Mouse (Mus musculus) spleen, postnatal 4 days (tissue): Measurements from ENCODE around the gene Tubd1.

ENCODE experiments used
- DNase-seq, 2 experiments: peaks; one replicate each; pipeline ENCODE4 v3.0.0; 2022; ENCODE audit warnings: low spot score in 2 of 2

The Tubd1 gene

DNA sequence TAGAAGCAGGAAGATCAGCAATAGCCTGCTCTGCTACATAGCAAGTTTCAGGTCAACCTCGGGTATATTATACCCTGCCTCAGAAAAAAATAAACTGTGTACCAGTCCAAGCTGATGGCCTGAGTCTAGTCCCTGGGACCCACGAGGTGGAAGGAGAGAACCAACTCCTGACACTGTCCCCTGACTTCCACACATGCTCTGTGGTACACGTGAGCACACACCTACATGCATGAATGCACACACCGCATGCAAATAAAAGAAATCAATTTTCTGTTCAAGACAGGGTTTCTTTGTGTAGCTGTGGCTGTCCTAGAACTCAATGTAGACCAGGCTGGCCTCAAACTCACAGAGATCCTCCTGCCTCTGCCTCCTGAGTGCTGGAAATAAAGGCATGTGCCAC lies 13.5 kb downstream of the Tubd1 start:
- no peak for DNase-seq

DNA sequence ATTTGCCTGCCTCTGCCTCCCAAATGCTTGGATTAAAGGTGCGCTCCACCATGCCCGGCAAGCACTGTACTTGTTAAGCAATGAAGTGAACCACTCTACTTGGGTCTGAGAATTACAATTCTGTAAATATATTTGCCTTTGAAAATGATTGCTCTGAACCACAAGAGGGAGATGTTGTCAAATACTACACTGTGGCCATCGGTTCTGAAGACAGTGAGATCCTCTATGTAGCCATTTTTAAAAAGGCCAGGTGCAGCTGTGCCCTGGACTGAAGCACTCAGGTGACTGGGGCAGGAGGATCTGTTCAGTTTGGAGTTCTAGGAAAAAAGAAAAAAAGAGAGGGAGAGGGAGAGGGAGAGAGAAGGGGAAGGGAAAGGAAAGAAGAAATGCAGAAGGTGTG lies 23.6 kb downstream of the Tubd1 start:
- no peak for DNase-seq

DNA sequence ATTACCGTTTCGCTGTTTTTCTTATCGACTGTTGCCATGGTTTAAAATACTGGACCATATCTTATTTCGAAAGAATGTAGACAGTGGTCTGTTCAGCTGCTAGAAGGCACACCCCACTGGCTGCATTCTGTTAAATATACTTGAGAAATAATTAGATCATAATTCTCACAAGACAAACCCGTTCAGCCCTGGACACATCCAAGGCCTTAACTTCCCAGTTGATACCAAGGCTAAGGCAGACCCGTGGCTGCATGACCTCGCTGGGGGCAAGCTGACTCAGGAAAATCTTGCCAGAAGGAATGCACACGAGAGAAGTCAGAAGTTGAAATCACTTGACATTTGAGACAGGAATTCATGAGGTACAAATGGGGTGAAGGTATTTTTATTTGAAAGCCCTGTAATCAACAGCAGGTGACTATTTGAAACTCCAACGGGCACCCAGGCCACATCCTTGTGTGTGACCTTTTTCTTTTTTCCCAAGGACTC lies 25.5 kb downstream of the Tubd1 start:
- DNase-seq: no peak

DNA sequence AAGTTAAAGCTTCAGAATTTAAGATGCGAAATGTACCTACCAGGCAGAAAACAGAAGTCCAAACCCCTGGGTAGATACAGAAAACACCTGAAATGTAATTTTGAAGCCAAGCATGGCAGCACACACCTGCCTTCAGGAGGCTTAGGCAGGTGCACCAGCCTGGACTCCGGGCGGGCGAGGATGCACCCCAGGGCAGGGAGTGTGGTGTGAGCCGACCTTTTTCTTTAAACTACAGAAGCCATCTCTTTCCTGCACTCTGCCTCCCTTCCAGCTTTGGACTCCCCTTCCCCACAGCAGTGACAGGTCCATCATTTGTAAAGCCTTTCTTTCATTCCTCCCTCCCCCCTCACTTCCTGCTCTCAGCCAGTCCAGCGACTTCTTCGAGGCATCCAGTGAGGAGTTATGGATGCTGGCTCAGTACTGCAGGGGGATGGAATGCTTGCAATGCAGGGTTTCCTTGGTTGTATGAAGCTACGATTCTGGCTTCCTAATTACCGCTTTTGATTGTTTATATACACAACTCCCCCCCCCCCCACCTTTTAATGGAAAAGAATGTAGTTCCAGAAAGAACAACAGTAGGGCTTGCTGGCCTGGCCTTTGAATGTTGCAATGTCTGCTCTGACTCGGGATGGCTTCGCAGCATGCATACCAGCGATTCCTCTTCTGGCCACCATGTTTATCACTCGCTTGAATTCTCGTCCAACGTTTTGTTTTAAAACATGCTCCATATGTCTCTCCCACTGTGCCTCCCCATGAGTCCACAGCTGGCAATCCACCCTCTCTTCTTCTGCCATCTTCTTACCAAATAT lies 26.5 kb downstream of the Tubd1 start:
- DNase-seq: no peak

DNA sequence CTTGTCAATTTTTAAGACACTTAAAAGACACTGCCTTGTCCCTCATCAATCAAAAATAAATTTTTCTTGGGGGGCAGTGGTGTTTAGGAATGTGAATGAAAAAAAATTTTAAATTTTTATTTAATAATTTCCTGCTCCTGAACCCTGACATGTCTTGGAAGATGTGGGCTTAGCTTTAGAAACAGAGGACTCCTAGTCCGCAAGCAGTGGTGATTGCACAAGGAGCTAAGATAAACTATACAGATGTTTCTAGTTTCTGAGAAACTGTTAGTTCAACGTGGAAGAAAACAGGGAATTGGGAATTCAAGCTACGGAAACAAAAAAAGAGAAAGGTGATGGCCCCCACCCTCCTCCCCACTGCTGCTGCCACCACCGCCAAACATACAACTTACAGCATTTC lies 27.1 kb downstream of the Tubd1 start:
- no peak for DNase-seq

DNA sequence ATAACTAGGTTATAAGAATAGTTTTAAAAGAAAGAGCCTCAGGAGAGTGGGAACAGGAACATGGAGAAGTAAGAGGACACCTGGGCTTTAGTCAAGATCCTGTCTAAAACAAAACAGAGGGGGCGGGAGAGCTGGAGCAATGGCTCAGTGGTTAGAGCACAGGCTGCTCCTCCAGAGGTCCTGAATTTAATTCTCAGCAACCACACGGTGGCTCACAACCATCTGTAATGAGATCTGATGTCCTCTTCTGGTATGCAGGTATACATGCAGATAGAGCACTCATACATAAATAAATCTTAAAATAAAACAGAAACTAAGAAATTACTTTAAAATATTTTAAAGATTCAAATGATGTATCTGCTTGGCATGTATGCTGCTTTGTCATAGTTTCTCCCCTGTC lies 27.8 kb downstream of the Tubd1 start:
- DNase-seq: no peak

DNA sequence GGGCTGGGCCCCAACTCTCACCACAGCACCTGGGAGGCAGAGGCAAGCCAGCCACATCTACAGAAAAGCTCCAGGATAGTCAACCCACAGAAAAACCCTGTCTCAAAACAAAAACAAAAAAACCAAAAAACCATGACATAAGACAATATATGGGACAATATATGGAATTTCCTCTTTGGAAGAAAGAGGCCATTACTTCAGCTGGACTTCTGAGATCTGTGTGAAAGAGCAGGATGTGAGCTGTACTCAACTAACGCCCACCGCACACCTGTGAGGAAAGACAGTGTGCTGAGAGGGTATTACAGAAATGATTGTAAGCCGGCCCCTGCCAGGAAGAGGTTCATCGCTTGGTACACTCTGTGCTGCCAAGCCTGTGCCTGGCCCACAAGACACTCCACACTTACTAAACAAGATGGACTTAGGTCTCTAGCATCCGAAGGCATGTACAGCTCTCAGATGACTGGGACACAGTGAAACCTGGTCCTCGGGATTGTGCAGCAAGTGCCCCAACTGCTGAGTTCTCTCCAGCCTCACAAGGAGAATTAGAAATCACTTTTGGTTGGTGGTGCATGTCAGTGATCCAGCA lies 28.9 kb downstream of the Tubd1 start:
- DNase-seq: no peak

DNA sequence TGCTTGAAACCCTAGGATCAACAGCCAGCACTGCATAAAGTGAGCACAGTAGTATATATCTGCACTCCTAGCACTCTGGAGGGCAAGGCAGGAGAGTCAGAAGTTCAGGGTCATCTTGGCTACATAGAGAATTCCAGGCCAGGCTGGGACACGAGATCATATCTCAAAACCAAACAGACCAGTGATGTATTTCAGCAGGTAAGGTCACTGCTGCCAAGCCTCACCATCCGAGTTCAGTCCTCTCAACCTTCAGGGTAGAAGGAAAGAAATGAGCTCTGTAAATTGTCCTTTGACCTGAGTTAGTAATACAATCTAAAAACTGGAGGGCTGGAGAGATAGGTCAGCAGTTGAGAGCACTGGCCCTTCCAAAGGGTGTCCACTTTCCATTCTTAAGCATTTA lies 29.6 kb downstream of the Tubd1 start:
- no peak for DNase-seq

DNA sequence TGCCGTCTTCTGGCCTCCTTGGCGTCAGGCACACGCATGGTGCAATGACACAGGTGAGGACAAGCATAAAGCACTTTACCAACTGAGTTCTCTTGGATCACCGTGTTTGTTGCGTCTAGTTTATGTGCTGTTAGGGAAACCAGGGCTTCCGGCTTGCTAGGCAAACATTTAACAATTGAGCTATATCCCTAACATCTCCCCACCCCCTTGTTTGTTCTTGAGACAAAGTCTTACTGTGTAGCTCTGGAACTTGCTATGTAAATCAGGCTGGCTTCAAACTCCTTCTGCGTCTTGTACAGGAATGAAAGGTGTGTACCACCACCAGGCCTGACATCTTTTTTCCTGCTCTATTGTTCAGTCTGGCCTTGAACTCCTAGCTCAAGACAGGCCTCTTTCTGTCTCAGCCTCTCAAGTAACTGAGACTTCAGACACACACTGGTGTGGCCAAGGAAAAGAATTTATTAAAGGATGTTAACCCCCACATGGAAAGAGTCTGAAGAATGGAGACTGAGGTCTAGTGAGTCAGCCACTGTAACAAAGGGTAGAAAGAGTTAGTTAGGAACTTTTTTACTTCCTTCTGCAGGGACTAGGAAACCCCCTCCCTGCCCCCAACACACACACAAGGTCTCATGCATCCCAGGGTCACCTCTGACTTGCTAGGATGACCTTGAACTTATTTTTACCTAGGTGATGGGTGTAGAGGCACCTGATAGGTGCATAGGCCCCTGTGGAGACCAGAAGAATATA lies 31.0 kb downstream of the Tubd1 start:
- no peak for DNase-seq

DNA sequence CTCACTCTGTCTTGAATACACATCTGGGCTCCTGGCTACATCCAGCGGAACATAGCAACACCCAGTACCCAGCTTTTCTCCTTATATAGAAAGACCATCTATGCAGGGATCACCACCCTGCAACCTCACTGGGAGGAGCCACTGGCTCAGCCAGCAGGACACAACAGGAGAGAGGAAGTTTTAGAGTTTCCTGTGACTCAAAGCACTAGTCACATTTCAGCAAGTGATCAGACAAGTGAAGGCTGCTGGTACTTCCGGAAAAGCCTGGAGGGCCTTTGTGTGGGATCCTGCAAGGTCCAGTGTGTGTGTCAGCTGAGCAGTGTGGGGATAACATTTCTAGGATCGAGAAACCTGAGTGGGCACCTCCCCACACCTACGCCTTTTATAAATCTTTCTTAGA lies 32.4 kb downstream of the Tubd1 start:
- no peak for DNase-seq

DNA sequence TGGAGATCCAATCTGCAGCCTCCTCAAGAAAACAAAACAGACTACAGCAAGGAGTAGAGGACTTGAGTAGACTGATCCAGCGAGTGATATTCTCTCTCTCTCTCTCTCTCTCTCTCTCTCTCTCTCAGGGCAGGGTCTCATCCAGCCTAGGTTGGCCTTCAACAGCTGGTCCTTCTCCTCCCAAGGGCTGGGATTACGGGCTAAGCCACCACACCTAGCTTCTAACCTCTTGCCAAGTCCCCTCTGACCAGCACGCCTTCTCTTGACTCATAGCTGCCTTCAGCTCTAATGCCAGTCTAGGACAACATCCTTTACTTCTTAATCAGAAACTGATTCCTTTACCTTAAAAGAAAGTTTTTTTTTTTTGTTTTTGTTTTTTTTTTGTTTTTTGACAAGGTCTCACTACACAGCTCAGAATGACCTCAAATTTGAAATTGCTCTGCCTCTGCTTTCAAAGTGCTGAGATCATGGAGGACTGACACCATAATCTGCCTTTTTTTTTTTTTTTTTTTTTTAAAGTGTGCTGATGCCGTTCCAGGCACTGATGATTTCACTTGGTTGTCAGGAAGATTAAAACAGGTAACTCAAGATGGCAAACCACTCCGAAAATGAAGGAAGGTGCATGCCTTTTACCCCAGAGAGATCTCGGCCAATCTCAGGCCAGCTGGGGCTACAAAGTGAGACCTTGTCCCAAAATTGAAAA lies 33.5 kb downstream of the Tubd1 start:
- no peak for DNase-seq

DNA sequence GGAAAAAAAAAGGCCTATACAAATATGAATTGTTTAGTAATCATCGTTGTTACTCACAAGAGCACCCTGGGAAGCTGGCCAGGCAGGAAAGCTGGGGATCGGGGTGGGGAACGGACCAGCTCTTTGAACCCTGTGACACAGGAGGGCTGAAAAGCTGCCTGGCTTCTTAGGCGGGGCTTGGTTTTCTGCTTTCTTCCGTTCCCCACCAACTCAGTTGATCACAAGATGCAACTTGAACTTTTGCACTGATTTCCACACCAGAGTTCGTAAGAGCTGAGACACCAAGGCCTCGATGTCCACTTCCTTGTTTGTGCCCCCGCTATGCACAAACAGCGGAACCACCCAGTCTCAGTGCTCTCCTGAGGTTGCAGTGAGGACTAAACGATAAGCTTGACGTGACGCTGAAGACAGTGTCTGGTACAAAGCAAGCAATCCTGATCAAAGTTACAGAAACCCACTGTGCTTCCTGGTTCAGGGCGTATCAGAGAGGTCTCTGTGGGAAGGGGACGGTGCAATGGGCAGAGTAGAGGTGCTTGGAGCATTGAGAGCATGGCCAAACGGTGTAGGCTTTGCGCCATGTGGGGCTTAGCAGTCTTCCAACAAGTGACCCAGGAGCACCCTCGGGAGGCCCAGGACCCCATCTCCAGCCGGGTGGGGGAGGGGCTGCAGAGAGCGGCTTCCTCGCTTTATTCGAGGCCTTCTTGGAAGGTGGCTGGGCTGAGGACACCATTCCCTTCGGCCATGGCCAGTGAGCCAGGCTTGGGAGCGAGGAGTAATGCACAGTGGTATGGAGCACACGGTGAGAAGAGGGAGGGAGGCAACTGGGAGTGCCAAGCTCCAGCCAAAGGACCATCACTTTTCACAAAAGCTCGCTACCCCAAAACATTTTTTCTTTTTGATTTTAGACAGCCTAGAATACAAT lies 34.3 kb downstream of the Tubd1 start:
- peak; percentile 44 to 72 for DNase-seq

DNA sequence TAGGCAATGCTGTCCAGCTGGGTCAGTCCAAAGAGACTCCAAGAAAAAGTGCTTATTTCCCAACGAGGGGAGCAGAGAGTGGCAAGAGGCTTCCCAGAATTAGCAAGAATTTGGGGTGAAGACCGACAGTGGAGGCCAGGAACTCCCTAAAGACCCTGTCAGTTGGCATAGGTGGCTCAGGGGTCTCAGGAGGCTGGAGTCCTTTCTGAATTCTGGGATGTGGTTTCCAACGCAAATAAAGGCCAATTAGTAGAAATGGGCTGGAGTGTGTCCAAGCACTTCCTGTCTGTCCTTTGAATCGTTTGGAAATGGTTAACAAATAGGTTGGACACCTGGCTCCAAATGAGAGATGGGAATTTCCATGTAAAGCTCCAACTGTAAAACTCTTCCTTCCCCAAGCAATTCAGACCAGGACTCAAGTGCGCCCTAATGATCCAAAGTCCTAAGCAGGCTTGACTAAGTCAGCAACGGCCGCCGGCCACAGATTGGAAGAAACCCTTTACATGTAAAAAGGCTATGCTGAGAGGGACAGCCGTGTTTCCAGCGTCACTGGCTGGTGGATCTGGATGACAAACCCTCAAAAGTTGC lies 35.0 kb downstream of the Tubd1 start:
- no peak for DNase-seq

DNA sequence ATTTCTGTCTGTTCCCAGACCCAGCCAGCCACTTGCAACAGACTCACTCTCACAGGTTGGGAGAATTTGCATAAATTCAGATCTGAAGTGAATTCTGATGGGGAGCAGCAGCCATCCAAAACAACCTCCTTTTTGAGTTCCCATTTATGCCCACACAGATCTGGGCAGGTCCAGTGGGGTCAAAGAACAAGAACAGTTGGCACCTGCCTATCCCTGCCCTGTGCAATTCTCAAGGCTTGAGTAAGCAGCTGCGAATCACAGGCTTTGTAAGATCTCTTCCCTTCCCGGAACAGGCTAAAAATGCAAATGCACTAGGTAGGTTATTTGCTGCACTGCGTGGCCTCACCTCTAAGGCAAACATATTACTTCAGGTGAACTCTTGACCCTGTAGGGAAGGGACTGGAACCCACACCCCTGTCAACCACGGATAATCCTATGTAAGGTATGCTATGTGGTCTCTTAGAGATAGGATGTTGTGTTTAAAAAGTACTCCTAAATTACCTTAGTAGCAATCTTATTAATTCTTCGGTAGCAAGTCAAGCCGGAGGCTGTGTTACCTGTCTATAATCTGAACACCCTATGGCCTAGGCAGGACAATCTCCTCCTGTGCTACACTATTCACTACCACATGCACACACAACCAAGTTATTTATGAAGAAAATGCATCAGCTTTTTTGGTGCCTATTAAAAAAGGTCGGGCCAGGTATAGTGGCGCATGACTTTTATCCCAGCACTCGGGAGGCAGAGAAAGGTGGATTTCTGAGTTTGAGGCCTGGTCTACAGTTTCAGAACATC lies 35.7 kb downstream of the Tubd1 start:
- DNase-seq: no peak

DNA sequence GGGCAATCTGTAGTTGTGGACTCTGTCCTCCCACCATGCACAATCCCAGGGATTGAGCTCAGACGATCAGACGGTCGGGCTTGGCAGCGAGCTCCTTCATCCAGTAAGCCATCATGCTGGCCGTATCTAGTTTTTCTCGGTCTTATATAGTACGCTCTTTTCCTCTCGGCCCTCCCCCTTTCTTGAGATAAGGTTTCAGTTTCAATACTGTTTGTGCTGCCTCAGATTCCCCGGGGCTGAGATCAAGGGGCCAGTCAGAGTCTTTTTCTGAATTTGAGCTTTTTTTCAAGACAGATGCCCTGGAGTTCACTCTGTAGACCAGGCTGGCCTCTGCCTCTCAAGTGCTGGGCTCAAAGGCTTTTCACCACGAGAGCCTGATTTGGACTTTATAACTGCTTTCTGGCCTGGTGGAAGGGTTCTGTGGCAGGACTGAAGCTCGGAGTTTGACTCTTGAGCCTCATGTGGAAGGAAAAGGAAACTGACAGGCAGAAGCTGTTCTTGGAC lies 36.5 kb downstream of the Tubd1 start:
- DNase-seq: peak; percentile 43 to 68

DNA sequence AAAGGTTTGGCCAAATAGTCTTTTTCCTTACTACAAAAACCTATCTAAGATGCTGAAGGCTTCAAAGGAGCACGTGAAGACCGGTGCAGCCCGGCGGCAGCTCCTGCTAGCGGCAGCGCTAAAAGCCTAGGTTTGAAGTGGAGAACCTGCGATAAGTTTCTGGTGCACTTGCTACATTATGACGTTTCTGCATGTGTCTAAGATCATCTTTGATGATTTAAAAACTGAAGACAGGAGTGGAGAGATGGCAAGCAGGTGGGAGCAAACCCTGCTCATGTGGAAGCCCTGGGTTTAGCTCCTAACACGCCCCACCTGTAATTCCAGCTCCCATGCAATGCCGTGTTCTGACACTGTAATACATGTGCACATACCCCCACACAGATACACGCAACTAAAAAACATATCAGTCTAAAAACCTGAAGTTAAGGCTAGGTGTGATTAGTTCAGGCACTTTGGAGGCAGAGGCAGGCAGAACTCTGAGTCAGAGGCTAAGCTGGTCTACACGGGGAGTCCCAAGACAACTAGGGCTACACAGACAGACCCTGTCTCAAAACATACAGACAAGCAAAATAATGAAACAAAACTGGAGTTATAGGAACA lies 37.3 kb downstream of the Tubd1 start:
- no peak for DNase-seq

DNA sequence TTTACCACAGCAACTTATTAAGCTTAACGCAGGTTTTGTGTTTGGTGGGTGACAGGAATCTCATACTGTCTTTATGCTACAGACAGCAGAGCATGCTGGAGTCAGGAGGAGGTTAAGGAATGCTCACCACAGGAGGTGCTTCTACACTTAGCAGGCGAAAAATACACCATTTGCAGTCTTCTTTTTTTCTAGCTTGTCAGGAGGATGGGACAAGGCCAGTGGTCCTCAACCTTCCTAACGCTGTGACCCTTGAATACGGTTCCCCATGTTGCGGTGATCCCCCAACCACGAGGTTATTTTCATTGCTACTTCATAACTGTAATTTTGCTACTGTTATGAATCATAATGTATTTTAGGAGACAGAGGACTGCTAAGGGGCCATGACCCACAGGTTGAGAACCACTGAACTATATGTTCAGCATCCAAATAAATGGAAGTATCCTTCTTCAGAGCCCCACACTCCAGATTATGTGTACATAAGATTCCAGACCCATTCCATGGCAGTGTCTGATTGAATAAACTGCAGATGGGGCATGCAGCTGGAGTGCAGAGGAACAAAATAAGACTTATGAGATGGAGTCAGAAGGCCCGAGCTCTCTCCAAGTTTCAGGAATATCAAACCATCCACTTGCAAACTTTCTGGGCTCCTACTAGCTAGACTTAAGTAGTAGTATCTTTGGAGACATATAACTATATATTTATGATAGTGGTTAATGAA lies 37.9 kb downstream of the Tubd1 start:
- no peak for DNase-seq

DNA sequence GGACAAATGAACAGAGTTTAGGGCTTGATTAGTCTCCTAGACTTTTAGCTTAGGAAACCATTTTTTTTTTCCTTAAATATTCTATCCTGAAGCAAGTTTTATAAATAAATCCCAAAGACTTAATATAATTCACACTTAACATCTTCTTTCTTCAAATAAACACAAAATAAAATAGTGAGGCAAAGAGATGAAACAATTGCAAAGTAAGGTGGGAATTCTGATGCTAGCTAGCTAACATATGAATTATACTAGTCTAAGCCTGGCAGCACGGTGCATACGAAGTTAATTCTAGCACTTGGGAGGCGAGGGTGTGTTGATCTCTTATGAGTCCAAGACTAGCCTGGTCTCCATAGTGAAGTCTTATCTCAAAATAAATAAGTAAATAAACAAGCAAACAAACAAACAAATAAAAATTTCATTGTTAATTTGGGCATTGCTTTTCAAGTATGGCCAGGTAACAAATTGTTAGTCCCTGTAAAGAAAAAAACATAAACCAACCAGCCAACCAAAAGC lies 38.6 kb downstream of the Tubd1 start:
- no peak for DNase-seq
